Mouse (Mus musculus) adrenal gland, adult (tissue): ENCODE results near the gene Macrod1.

ENCODE experiments used
- DNase-seq, 2 experiments: peaks; one replicate each; pipeline ENCODE4 v3.0.0; 2022 to 2023; ENCODE audit warnings: low spot score in 1 of 2; ENCODE audit not compliant: inconsistent age in 2 of 2

Macrod1 gene

DNA sequence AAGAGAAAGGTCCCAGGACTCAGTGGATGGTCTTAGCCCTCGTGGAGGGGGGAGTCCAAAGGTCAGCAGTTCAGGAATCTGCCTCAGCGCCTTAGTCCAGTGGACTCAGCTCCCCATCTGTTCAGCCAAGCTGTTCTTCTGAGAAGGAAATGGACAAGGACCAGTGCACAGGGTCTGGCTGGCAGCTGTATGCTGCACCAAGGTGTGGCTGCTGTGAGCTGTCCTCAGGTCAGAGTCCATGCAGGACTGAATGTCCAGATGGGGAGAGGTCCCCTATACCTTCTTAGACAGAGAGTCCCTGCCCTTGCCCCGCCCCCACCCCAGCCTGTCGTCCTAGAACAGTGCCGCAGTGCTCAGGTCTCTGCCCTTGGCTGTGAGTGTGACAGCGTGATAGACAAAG lies 135.0 kb downstream of the Macrod1 start:
- DNase-seq: no peak

DNA sequence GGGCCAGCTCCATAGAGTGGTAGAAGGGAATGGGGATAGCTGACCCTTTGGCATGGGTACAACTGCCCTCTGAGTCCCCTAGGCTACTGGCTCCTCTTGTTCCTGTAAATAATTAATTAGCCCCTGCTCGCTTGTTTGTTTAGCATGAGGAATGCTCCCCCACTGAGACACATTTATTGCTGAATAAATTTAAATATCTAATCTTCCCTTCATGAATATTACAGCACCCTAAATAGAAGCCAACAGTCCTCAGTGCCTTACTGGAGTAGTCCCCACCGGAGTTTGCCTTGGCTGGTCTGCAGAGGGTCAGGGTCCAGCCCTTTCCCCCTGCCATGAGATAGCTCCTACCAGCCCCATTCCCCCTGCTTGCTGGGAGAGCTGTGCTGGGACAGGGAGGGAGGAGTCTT lies 136.0 kb downstream of the Macrod1 start:
- no peak for DNase-seq

GRCm38 (mm10) chr19:7195900-7196728 lies 139.5 kb downstream of the Macrod1 start:
- peak; percentile 80 to 91 for DNase-seq

DNA sequence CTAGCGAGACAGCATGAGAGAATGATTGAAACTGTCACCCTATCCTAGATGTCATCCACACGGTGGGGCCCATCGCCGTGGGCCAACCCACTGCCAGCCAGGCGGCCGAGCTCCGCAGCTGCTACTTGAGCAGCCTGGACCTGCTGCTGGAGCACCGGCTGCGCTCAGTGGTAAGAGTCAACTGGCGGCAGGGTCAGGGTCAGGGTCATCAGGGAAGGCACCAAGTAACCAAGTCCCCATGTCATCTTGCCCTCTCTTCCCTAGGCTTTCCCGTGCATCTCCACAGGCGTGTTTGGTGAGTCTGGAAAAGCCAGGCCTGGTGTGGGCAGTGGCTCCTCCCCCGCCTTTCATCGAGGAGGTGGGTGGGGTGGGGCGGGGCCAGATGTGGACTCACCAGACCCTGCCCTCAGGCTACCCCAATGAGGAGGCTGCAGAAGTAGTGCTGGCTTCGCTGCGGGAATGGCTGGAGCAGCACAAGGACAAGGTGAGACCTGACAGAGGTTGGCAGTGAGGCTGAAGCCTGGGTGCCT lies 140.2 kb downstream of the Macrod1 start:
- DNase-seq: peak; percentile 69 to 84

- peak in 1 of 2 experiments; percentile 67 for DNase-seq
These were observed 140.8 kb downstream of the Macrod1 start for GRCm38 (mm10) chr19:7197445-7197844.

GRCm38 (mm10) chr19:7199089-7199488 lies 142.5 kb downstream of the Macrod1 start:
- DNase-seq: peak in 1 of 2 experiments; percentile 27

DNA sequence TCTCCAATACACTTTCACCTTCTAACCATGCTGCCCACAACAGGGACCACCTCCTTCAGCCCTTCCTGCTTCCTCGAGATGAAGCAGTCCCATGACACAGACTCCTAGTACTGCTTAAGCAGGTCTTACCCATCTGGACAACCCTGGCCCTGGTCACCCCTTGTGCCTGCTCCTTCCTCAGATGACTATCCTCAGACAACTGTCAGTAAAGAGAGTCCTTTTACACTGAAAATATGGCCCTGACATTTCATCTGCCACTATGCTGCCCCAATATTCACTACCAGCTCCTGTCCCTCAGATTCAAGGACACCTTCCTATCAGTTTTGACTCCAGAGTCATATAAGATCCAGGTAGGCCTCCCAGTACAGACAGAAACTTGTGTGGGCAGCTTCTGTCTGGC lies 143.8 kb downstream of the Macrod1 start:
- peak; percentile 55 to 78 for DNase-seq

DNA sequence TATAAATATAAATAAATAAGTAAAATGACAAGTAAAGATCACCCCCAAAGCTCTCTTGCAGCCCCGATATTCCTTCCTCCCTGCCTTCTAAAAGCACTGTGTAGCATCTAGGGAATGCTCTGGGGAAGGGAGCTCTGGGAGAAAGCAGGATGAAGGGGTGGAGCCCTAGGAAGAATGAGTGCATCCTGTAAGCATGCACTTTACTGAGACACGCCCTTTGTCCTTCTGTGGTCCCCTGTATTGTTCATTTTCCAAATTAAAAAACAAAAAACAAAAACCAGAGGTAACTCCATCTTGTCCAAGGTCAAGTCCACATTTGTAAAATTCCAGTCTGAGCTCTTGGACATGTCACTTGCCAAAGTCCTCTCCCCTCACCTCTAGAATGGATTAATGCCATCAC lies 148.3 kb downstream of the Macrod1 start:
- DNase-seq: peak in 1 of 2 experiments; percentile 52

DNA sequence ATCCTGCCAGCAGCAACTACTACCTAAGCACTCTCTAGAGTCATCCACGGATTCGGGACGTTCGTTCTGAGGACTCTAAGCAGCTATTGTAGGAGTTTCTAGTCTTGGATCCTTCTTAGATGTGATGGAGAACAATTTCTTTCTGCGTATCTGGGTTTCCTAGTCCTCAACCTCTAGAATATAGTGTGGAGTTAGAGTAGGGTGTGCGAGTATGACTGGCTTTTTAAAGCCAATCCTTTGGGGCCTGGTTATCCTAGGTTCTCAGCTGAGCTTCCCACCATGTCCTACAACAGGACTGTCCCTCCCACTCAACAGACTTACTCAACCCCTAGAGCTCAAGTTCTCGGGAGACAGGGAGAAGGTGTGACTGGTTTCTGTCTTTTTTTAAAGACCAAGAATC lies 148.7 kb downstream of the Macrod1 start:
- DNase-seq: peak in 1 of 2 experiments; percentile 9

DNA sequence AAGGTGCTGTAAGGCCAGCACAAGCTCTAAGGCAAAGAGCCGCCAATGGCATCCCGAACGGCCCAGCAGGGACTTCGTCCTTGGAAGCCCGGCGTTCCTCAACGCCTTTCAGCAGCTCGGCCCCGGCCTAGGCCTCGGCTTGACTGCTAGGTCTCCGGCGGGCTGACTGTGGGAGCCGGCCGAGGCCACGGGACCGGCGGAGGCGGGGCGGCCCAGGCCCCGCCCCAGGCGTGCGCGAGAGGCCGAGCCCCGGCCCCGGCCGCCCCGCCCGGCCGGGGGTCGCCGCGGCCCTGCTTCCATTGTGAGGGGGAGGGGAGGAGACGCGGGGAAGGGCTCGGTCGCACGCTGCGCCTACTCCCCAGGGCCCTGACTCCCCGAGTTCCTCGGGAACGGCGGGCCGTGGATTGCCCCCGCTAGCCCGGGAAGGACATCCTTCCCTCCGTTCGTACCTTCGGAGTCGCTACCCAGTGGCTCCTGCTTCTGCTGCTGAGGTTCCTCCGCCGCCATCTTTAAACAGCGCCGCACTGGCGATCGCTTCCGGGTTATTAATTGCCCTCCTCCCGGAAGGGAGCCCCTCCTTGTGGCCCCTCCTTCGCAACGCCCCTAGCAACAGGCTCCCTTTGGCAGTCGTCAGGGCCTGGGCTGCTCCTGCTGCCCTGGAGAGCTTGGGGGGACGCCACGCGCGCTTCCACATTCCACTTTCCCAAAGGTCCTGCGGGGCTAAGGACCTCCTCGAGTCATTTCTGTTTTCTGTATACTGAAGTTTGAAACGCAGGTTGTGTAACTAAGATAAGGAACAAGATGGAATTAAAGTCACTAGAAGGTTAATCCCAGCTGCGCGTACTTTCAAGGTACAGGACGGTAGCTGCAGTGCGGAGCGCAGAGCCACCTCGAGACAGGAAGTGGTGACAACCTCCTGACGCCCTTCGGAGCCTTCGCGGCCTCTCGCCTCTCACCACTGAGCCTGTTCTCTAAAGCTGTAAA lies 149.4 kb downstream of the Macrod1 start, which contains the start of gene Otub1:
Gene Otub1, minus strand, starts transcription at position 564 of the 984 bp plus-strand sequence.
- peak; percentile 96 to 98 for DNase-seq

DNA sequence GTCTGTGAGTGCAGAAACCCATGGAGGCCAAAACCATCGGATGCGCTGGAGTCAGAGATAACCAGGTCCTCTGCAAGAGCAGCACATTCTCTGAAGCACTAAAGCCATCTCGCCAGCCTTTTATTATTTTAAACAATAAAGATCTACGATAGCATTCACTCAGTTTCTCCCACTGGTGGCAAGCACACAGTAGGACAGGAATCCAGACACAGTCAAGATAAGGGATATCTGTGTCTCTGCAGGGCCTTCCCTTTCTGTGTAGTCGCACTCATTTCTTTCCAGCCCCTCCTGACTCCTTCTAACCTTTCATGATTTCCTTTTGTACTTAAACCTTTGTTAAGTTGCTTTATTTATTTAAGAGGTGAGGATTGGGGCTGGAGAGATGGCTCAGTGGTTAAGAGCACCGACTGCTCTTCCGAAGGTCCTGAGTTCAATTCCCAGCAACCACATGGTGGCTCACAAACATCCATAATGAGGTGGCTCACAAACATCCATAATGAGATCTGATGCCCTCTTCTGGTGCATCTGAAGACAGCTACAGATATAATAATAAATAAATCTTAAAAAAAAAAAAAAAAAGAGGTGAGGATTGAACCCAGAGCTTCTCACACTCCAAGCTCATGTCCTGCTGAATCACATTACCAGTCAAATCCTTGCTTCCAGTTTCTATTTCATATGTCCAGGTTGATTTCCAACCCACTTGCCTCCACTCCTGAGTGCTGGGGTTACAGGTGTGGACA lies 153.5 kb downstream of the Macrod1 start:
- DNase-seq: no peak

DNA sequence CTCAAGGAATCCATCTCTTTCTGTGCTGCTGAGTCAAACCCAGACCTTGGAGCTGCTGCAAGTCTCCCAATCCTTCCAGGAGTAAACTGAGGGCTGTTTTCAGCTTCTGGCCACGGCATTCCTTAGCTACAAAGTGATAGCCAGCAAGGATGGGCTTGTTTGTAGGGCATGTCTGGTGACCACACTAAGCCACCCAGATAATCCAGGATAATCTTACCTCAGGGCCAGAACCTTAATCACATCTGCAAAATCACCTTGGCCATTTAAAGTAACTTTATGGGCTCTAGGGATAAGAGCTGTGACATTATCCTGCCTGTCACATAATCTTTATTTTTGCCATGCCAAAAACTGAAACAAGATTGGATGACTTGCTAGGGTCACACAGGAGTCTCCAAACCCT lies 155.6 kb downstream of the Macrod1 start:
- DNase-seq: no peak

- no peak for DNase-seq
These were observed 156.4 kb downstream of the Macrod1 start for GRCm38 (mm10) chr19:7213010-7213409.

GRCm38 (mm10) chr19:7214484-7214883 lies 157.9 kb downstream of the Macrod1 start:
- DNase-seq: peak; percentile 26 to 65

- peak; percentile 98 to 99 for DNase-seq
These were observed 160.7 kb downstream of the Macrod1 start, which contains the start of gene Cox8a for GRCm38 (mm10) chr19:7217162-7217925. Gene Cox8a, minus strand, starts transcription at chr19:7217616.

- DNase-seq: no peak
These were observed 161.3 kb downstream of the Macrod1 start for GRCm38 (mm10) chr19:7217926-7218267.

DNA sequence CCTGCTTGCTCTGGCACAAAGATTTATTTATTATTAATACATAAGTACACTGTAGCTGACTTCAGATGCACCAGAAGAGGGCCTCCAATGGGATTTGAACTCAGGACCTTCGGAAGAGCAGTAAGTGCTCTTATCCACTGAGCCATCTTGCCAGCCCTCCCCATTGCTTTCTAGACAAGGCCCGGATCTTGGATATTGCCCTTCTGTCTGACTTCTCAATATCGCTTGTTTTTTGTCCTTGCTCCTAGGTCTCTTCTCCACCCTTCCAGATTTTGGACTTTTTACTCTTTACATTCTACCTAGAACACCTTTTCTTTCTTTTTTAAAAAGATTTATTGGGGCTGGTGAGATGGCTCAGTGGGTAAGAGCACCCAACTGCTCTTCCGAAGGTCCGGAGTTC lies 162.1 kb downstream of the Macrod1 start:
- DNase-seq: no peak

GRCm38 (mm10) chr19:7222196-7222595 lies 165.6 kb downstream of the Macrod1 start:
- peak in 1 of 2 experiments; percentile 45 for DNase-seq

- DNase-seq: no peak
These were observed 166.9 kb downstream of the Macrod1 start for GRCm38 (mm10) chr19:7223488-7223887.

DNA sequence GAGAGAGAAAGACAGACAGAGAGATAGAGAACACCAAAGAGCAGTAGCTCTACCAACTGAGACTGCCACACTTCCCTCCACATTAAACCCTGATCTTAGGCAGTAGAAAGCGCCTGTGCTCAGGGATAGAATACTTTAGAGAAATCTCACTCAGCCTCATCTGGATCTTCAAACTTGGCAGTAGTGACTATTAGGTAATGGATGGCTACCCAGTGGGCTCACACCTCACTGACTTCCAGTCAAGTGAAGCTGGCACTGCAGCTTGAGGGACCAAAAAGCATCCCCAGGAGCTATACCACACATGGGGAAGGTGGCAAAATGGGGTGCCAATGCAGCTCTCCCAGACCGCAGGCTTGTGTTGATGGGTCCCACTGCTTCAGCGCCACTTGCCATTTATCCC lies 167.6 kb downstream of the Macrod1 start:
- DNase-seq: no peak
